Mouse (Mus musculus) left cerebral cortex, postnatal 14 days (tissue): Measurements from ENCODE around the gene Slc25a25. TPM values are rescaled to one million over a fixed set of nuclear protein-coding genes. Genes with fewer than 3 reads are reported as not detected.
A peak's percentile ranks its signal among the peaks of the same experiment; 100 is the strongest.
"Not testable (repeated sequence)": the region's sequence is repeated elsewhere in the genome, so short reads cannot be mapped to it uniquely, and the experiment has no call there.

ENCODE experiments used
- DNase-seq, 2 experiments: peaks; one replicate each; pipeline ENCODE4 v3.0.0; 2021 to 2022; ENCODE audit warnings: low spot score in 2 of 2, mixed read lengths in 1 of 2
- intact Hi-C: fragments of 180-260 bp; cut with DNase I; formaldehyde crosslinking; loops from one replicate; pipeline ENCODE4 v1.15.1; 2025
- long read RNA-seq, 2 experiments: library from polyadenylated mRNA; stranded (forward); transcript quantifications; one replicate each; pipeline ENCODE4 v2.0.0; 2021
- total RNA-seq, 2 experiments: library from RNA; stranded (reverse); gene quantifications; 2 replicates each; pipeline ENCODE4 v1.2.3; 2021

The Slc25a25 gene
- 10 to 100 TPM; 52.1 to 55.4 TPM for total RNA-seq
- long read RNA-seq, experiment 1, transcript Slc25a25-201 (11 exons, 3,294 nt): major isoform, 33 of 95 reads
- long read RNA-seq, experiment 1, transcript Slc25a25-202 (11 exons, 3,529 nt): minor isoform, 13 of 95 reads
- long read RNA-seq, experiment 1, transcript Slc25a25-205 (10 exons, 3,278 nt): minor isoform, 23 of 95 reads
- long read RNA-seq, experiment 1, transcript Slc25a25-204 (10 exons, 2,643 nt): minor isoform, 10 of 95 reads
- long read RNA-seq, experiment 1, partial matches to known transcripts: 4 of 95 reads
- long read RNA-seq, experiment 1, other reads (novel, unspliced or antisense): 11 of 95 reads
- long read RNA-seq, experiment 2, transcript Slc25a25-204 (10 exons, 2,643 nt): minor isoform, 10 of 92 reads
- long read RNA-seq, experiment 2, transcript Slc25a25-201 (11 exons, 3,294 nt): minor isoform, 14 of 92 reads
- long read RNA-seq, experiment 2, transcript Slc25a25-205 (10 exons, 3,278 nt): major isoform, 45 of 92 reads
- long read RNA-seq, experiment 2, transcript Slc25a25-202 (11 exons, 3,529 nt): minor isoform, 12 of 92 reads
- long read RNA-seq, experiment 2, partial matches to known transcripts: 3 of 92 reads
- long read RNA-seq, experiment 2, other reads (novel, unspliced or antisense): 8 of 92 reads

DNA sequence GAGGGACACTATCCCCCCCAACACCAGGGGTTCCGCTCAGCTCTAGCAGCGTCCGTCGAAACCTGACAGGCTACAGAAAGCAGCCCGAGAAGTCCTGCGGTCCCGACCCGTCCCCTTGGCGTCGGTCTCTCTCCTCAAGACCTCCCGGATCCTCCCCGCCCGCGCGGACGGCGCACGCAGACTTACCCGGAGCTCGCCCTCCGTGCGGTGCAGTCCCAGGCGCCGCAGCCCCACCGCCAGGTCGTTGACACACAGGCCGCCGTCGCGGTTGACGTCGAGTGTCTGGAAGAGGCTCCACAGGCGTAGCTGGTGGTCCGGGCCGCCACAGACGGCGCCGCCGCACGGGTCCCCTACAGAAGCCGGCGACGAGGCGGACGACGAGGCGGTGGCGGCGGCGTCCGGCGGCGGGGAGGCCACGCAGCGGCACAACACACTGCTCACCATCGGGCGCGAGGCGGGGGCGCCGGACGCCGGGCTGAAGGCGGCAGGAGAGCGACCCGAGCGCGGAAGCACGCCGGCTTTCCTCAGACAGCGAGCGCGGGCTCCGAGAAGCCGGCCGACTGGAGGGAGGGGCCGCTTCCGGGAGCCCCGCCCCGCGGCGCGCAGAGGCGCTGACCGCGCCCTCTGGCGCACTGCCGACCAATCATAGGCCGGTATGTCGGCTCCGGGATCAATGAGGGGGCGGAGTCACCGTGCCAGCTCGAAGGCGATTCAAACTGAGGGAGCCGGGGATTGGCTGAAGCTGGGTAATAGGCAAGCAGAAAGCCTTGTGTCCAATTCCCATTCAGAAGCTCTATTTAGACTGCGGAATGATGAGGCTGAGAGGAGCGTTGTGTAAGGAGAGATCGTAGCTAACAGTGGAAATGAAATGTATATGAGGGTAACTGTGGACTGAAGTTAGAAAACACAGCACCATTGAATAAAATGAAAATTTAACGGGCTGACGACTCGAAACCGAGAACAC lies at the start of gene Slc25a25:
Slc25a25 (minus strand) TSS at position 565 of the 964 bp plus-strand sequence.
- peak; percentile 99 for DNase-seq

DNA sequence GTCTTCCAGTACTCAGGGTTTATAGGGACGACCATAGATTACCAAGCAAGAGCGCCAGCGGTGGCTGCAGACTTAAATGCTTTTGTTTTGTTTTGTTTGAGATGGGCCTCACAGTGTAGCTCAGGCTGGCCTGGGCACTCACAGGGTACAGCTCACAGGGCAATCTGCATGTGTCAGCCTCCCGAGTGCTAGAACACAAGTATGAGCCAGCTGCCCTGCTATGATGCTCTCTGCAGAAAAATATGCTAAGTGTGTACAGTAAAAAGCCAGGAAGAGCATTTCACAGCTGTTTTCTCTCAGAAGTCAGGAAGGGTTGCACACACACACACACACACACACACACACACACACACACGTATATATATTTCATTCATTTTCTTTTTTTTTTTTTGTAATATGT lies 49.2 kb upstream of the Slc25a25 start:
- no peak for DNase-seq
- intact Hi-C loops: loop anchor here (5.0 kb wide), 1 partner anchor 52 kb away; no protein-coding TSS in a partner anchor

More for the DNA sequence above, at the start of gene Slc25a25:
- intact Hi-C loops: no loop called here

DNA sequence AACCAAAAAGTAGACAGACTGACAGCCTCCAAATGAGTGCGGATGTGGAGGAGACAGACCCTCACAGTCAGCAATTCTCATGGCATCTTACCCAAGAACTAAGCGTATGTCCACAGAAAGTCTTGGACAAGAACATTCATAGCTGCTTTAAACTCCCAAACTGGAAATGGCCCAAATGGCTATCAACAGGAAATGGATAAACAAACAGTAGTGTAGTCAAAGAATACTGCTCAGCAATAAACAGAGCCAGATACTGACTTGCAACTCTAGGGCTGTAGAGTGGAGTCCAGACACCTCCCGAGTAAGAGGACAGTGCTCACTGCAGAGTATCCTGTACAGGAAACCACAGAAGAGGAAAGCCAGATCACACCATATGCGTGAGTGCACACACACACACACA lies 48.1 kb upstream of the Slc25a25 start:
- DNase-seq: no peak
- intact Hi-C loops: no loop called here

DNA sequence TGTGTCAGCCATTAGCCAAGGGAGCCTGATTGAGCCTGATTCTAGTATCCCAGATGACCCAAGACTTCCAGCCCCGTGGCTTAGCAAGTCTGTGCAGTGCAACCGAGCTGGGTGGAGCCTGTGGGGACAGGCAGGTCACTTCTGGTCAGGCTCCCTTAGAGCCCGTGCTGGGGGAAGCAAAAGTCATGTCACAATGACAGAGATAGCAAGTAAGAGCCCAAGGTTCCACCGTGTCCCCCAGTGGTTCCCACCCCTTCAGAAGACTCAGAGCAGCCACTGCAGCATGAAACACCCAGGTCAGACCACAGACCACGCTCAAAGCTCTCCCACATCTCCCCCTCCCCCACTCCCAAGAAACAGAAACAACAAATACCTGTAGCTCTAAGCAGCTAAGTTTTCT lies 44.9 kb upstream of the Slc25a25 start:
- no peak for DNase-seq
- intact Hi-C loops: no loop called here

DNA sequence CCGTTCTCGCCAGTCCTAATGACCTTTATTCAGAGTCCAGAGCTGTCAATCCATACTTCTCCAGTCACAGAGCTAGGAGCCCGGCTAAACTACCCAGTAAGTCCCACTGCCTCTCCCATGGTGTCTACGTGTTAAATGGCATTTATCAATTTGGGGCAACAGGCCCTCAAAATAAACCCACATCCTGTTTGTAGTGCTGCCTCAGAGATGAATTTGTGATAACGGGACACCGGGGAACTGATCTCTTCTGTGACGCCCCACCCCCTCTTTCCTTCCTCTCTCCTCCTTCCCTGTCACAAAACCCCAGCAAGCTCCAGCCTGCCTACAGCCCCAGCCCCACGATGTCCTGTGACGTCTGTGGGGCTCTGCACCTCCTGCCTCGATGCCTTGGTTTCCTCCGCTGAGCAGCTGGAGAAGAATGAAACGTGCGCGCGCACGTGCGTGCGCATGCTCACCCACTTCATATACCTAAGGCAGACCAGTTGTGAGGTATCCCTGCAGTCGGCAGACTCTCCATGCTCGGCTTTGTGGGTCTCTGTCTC lies 44.0 kb upstream of the Slc25a25 start:
- intact Hi-C loops: no loop called here
- no peak for DNase-seq

DNA sequence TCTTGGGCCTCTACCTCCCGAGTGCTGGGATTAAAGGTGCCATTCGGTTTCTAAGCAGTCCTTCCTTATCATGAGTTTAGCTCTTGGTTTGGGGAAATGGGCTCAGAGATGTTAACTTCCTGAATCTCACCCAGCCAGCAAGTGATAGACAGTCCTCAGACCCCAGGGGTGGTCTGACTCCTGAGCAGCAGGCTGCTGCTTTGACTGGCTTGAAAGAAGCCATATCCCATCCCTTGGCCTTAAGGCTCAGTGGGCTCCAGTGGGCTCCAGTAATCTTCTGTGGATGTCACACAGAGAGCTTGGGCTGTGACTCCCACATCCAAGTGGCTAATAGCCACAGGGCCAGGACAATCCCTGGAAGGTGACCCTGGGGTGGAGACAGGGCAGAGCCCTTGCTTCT lies 43.3 kb upstream of the Slc25a25 start:
- intact Hi-C loops: no loop called here
- no peak for DNase-seq

DNA sequence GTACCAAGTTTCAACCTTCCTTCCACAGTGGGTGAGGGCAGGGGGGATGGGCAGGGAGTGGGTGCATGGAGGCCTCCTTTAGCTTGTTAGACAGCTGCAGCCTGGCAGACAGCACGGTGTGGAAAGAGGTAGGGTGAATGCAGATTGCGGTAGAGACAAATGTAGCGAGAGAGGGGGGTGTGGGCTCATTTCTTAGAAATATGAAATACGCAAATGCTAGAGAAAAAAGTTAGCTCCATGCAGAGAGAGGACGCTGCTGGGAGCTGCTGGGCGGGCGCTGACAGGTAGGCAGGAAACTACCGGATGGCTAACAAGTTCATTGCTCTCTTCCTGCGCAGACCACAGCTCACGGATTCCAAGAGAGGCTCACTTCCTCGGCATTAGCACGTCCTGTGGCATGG lies 42.1 kb upstream of the Slc25a25 start:
- intact Hi-C loops: no loop called here
- DNase-seq: no peak

DNA sequence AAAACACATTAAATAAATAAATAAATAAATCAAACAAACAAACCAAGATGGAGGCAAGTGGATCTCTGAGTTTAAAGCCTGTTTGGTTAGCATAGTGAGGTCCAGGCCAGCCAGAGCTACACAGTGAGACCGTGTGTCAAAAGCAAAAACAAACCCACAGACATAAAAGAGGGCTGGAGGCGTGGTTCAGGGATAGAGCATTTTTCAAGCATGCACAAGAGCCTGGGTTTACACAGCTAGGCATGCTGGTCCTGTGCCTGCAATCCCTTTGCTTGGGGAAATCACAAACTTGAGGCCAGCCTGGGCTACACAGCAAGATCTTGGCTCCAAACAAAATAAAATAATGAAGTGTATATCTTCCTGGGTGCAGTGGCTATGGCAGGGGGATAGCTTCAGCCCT lies 41.4 kb upstream of the Slc25a25 start:
- DNase-seq: no peak
- intact Hi-C loops: no loop called here

DNA sequence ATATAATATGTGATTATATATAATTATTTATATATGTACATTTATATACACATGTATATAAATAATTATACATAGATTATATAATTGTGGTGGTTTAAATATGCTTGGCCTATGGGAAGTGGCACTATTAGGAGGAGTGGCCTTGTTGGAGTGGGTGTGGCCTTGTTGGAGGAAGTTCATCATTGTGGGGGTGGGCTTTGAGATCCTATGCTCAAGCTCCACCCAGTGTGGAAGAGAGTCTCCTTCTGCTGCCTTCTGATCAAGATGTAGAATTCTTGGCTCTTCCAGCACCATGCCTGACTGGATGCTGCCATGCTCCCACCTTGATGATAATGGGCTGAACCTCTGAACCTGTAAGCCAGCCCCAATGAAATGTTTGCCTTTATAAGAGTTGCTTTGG lies 39.5 kb upstream of the Slc25a25 start:
- intact Hi-C loops: not testable (repeated sequence)

DNA sequence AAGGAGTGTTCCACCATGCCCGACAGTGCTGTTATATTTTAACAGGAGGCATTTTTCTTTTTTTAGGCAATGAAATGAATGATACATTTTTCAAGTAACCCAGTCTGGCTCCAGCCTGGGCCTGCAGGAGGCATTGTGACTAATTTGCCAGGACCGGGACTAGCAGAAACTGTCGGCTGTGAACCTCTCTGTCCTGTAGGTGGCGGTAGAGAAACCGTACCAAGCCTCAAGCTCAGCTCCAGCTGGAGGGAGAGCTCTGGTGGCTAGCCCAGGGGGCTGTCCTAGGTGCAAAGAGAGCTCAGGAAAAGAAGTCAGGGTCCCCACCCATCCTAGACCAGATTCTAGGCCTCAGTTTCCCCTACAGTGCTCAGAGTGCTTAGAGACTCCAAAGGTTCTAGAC lies 37.4 kb upstream of the Slc25a25 start:
- intact Hi-C loops: no loop called here
- peak; percentile 87 to 94 for DNase-seq

More for the DNA sequence above, 39.5 kb upstream of the Slc25a25 start:
- DNase-seq: not testable (repeated sequence)

DNA sequence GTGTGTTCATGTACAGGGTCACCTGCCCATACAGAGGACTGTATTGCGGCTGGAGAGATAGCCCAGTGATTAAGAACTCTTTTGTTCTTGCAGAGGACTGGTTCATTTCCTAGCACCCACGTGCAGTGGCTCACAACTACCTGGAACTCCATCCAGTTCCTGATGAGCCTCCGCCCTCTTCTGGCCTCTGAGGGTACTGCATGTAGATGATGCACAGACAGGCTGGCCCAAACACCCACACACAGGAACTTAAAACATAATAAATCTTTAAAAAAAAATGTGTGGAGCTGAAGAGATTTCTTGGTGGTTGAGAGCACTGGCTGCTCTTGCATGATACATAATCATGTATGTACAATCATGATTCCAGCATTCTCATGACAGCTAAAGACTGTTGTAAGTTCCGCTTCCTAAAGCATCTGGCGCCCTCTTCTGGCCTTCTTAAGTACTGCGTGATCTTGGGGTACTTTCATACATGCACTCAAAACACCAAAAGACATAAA lies 35.9 kb upstream of the Slc25a25 start:
- peak; percentile 96 to 97 for DNase-seq
- intact Hi-C loops: loop anchor here (1.0 kb wide), 2 partner anchors 79 to 83 kb away; no protein-coding TSS in a partner anchor

DNA sequence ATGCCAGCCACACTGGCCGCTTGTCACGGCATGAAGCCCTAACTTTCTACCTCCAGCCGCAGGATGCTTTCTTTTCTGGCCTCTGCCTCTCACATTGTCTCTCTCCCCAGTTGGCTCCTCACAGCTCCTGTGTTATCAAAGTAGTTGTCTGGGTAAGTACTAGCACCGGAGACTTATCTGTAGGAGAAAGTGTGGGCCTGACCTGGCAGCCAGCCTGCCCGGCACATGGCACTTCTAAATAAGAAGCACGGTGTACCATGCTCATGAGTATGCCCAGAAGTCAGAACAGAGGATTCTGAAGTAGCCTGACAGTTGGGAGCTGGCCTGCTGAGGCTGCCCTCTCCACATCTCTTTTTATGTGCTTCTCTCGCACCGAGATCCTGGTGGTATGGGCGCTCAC lies 34.9 kb upstream of the Slc25a25 start:
- no peak for DNase-seq
- intact Hi-C loops: no loop called here

DNA sequence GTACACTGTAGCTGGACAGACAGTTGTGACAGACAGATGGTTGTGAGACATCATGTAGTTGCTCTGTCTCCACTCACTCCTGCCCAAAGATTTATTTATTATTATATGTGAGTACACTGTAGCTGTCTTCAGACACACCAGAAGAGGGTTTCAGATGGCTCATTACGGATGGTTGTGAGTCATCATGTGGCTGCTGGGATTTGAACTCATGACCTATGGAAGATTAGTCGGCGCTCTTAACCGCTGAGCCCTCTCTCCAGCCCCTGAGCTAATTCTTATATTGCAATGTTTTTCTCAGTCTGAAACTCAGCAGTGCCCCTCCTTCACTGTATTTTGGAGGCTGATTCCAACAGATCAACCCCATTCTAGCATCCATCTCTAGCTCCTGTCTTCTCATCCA lies 34.5 kb upstream of the Slc25a25 start:
- intact Hi-C loops: no loop called here
- no peak for DNase-seq

DNA sequence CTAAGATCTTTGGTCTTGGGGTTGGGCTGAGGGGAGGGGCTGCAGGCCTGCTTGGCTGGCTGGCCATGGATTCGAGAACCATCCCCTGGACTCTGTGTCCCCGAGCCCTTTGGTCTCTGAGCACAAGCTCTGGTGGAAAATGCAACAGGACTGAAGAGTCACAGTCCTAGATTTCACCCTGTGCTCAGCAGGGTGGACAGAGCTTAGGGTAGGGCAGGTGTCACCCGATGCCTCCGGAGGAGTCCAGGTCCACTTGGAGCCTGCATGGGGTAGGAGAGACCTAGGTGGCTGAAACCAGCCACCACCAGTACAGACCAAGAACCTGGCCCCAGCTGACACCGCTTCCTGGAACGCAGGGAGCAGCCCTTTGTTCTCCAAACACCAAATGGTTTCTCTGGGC lies 33.7 kb upstream of the Slc25a25 start:
- no peak for DNase-seq
- intact Hi-C loops: no loop called here

DNA sequence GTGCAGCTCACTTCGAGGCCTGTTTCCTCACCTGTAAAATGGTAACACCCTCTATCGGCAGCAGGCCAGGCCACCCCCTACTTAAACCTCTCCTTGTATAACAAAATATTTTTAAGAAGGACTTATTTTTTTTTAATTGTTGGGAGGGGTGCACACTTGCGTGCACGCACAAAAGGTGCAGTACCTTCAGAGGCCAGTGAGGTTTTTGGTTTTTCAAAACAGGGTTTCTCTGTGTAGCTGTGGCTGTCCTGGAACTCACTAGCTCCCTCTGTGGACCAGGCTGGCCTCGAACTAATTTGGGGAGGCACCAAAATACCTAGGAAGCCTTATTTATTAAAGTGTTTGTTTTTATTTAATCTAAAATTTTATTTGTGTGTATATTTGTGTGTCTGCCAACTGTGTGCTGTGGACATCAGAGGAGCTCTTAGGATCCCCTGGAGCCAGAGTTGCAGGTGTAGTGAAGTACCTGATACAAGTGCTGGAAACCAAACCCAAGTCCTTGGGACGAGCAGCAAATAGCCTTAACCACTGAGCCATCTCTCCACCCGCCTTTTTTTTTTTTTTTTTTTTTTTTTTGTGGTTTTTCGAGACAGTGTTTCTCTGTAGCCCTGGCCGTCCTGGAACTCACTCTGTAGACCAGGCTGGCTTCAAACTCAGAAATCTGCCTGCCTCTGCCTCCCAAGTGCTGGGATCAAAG lies 32.1 kb upstream of the Slc25a25 start:
- intact Hi-C loops: no loop called here
- peak in 1 of 2 experiments; percentile 31 for DNase-seq

DNA sequence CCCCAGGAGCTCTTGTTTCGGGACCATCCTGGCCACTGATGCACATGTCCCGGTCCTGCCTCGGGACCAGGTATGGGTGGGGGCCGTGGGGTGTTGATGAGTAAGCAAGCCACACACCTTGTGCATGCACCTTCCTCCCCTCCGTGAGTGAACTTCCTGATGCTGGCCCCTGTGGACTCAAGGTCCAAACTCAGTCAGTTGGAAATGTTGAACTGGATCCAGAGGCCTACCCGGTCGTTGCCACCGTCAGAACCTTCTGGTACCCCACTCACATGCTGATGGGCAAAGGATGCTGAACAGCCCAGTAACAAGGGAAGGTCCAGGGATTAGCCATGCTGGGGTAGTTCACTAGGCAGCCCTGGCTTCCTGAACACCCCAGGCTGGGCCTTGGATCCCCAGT lies 31.1 kb upstream of the Slc25a25 start:
- intact Hi-C loops: no loop called here
- DNase-seq: no peak

DNA sequence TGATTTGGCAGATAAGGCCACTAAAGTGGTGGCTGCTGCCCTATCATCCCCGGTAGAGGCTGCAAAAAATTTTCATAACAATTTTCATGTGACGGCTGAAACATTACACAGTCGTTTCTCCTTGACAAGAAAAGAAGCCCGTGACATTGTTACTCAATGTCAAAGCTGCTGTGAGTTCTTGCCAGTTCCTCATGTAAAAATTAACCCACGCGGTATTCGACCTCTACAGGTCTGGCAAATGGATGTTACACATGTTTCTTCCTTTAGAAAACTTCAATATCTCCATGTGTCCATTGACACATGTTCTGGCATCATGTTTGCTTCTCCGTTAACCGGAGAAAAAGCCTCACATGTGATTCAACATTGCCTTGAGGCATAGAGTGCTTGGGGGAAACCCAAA lies 24.1 kb upstream of the Slc25a25 start:
- DNase-seq, intact Hi-C loops: not testable (repeated sequence)

DNA sequence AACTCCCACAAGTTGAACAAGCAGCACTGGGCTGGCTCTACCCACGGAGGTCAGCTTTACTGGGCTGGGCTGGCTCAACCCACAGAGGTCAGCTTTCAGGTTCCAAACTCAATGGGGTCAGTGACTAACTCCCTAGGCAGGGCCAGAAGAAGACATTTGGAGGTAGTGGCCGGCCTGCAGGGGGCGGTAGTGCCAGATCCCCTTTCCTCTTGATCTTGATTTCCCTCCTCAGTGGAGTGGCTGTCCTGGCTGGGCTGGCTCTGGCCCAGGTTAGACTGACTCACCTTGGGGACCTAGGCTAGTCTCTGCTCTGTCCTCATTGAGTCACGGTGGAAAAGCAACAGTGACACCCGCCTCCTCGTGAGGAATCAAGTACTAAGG lies 20.4 kb upstream of the Slc25a25 start:
- intact Hi-C loops: no loop called here
- no peak for DNase-seq
